Mouse (Mus musculus): ENCODE results near the gene Slc27a5.

Gene Slc27a5

DNA sequence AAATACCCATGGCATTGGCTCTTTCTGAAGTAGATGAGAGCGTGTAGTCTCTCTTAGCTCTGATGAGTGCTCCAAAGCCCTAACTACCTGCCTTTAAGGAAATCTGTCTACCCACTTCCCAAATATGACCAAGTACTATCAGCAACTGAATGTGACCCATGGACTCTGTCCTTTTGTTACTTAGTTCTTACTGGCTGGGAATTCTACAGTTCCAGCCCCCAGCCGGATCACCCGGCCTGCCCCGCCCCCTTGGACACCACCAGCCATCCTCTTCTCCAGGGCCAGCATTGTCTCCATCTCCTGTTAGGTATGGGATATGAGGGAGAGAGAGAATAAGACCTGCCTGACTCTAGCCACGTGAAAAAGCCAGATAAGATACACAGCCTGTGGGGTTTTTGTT lies at the start of gene Slc27a5:
Gene Slc27a5 (minus strand): TSS at position 140 of the 400 bp plus-strand sequence.
- no peak for DNase-seq (ENCODE audit: low spot score)

DNA sequence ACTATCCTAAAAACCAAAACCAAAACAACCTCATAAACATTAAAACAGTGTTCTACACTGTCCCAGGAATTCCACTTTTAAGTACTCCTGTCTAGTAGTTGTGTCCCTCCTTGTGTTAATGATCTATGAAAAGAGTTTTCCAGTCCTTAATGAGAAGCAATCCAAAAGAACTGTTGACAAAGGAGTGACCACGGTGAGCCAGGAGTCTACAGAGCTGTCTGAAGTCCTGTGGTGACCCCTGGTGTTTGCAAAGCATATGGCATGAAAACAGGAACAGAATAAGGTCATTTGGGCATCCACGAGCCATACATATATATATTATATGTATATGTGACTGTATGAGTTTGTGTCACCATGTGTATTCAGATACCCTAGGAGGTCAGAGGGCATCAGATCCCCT lies 48.1 kb upstream of the Slc27a5 start:
- DNase-seq (ENCODE audit: low spot score): no peak

DNA sequence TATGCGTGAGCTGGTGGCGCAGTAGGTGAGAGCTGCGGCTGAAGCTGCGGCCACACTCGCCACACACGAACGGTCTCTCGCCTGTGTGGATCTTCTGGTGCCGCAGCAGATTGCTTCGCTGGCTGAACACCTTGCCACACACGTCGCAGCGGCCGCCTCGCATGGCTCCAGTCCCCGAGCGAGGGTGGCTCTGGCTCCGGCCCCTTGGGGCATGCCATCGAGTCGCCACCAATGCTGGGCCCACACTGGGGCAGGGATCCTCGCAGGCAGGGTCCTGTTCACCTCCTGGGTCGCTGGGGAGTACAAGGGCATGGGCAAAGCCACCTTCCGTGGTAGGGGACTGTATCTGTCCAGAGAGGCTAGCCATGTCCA lies 46.2 kb upstream of the Slc27a5 start:
- no peak for DNase-seq (ENCODE audit: low spot score)

DNA sequence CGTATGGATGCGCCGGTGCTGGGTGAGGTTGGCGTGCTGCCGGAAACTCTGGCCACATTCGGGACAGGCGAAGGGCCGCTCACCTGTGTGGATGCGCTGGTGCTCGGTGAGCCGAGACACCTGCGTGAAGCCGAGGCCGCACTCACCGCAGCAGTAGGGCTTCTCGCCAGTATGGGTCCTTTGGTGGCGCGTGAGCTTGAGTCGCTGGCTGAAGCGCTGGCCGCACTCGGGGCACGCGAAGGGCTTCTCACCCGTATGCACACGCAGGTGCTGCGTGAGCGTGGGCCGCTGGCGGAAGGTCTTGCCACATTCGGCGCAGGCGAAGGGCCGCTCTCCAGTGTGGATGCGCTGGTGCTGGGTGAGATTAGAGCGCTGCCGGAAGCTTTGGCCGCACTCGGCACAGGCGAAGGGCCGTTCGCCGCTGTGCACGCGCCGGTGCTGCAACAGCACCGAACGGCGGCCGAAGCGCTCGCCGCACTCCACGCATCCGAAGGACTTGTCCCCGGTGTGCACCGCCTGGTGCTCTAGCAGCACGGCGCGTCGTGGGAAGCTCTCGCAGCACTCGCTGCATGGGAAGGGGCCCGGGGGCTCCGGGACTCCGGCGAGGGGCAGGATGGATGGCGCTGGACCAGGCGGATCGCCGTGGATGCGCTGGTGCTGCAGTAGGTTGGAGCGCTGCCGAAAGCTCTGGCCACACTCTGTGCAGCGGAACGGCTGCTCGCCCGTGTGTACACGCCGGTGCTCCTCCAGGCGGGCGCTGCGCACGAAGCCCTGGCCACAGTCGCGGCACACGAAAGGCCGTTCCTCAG lies 45.7 kb upstream of the Slc27a5 start:
- DNase-seq (ENCODE audit: low spot score): no peak

DNA sequence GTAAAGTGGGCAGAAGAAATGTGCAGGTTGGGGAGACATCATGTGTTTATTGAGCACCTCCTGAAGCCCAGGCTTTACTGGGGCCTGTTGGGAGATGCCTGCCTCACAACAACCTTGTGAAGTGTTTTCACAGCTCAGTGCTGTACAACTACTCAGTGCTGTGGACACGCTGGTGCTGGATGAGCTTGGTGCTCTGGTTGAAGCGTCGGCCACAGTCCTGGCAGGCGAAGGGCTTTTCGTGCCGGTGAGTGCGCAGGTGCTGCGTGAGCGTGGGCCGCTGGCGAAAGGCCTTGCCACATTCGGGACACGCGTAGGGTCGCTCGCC lies 45.1 kb upstream of the Slc27a5 start:
- no peak for DNase-seq (ENCODE audit: low spot score)

DNA sequence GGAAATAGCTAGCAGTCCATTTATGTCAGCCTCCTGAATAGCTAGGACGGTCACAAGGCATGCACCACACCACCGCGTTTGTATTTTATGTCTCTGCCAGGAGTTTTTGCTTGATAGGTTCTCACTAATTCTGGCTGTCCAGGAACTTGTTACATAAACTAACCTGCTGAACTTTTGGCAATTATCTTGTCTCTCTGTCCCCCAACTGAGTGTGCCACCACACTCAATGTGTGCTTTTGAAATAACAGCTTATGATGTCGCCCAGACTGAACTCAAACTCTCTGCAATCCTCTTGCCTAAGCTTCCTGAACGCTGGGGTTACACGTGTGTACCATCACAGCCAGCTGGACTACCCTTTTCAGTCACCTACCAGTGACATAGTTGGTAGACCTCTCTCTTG lies 44.5 kb upstream of the Slc27a5 start:
- no peak for DNase-seq (ENCODE audit: low spot score)

DNA sequence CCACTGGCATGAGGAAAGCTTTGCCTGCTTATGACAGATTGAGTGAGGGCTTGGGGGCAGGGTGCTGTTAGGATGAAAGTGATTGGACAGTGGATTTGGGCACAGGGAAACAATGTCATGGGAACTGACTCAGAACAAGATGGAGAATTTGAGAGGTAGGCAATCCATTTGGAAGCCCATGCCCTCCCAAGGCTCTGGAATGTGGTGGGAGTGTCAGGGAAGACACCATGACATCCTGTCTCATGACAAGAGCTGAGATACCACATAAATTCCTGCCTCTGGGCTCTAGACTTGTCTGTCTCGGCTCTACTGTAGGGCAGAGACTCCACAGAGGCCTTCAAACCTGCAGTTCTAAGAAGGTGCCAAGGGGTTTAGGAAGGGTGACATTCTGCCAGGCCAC lies 43.3 kb upstream of the Slc27a5 start:
- no peak for DNase-seq (ENCODE audit: low spot score)

DNA sequence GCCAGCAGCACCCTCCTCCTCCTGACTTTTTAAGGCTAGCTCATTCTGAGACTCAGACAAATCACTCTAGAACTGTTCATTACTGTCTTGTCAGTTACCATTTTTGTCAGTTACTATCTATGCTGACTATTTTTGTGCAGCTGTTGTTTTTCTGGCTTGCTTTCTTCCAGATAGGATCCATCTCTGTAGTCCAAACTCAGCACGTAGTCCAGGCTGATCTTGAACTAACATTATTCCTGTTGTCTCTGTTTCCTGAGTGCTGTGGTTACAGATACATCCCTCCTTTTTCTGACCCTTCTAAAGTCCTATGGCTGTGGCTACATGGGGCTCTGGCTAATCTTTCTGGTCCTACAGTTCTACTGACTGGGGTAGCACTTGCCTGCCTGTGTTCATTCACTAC lies 41.2 kb upstream of the Slc27a5 start:
- no peak for DNase-seq (ENCODE audit: low spot score)

DNA sequence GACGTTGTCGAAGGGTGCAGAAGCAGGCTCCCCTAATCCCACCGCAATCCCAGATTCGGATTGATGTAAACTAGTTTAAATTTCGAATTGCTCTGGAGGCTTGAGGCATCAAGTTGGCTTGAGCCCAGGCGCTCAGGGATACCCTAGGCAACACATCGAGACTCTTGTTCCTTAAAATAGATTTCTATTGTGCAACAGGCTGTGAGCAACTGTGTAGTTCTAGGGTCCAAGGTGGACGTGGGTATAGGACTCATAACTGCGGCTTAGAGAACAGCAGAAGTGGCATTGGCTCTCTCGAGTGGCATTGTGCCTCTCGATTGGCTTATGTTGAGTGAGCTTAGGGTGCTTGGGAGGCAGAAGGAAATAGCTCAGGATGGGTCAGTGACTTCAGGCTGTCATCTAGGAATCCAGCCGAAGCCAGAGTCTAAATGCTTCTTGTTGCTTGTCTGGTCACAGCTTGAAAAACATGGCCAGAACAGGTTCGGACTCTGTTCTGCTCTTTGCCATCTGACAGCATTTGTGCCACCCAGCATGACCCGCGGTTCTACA lies 40.7 kb upstream of the Slc27a5 start:
- DNase-seq (ENCODE audit: low spot score): no peak

DNA sequence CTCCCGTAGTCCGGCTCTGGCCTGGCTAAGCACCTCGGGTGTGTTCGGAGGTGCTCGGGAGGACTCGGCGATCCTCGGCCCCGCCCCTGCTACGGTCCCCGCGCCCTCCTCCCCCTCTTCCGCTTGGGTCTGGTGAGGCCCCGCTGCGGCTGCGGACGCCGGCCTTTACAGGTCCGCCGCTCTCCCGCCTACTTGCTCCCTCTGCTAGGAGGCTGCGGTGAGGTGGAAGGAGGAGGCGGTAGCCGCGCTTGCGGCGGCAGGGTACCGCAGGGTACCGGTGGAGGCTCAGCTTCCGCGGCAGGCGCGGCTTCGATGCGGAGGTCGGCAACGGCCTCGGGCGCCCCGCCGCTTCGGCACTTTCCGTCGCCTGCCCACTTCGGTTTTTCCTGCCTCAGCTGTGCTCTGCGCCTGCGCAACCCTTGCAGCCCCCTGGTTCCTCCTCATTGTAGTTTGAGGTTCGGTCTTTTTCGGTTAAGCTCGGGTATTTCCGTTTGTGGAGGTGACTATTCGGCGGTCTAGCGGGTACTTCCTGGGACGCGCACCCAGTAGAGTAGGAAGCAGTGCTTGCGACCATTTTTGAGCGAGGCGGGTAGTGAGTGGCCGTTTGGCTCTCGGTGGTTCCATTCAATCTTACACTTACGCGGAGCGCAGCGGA lies 40.0 kb upstream of the Slc27a5 start, which contains the start of gene Ube2m:
Gene Ube2m (minus strand): TSS at position 375 of the 655 bp plus-strand sequence.
- DNase-seq (ENCODE audit: low spot score): peak; percentile 98

DNA sequence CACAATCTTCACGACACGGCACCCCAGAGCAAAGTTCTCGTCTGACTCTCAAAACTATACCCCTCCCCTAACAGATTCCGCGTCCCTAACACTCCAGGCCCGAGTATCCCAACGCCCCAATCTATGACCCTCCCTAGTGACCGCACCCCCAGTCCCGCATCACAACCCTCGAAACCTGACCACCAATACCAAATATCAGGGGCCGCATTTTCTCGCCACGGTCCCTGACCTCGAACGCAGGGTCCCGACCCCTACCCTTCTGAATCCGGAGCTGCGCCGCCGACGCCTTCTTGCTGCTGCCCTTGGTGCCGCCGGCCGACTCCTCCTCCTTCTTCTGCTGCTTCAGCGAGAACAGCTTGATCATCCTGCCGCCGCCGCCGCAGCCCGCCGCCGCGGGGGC lies 39.4 kb upstream of the Slc27a5 start:
- DNase-seq (ENCODE audit: low spot score): peak; percentile 45

DNA sequence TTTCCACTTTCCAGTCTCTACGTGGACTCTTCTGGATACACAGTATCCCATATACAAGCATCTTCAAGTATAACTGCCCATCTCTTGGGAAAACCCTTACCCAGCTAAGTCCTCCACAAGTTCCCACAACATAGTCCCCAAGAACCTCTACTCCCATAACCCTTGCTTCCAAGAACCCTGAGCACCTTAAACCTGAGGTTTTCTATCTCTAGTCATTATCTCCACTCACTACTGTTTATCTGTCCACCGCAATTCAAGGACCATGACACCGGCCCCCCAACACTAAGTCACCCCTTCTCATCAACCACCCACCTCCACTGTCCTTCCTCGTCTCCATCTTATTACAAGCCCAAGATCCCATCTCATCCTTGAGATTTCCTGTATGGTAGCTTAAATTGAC lies 38.8 kb upstream of the Slc27a5 start:
- DNase-seq (ENCODE audit: low spot score): no peak

DNA sequence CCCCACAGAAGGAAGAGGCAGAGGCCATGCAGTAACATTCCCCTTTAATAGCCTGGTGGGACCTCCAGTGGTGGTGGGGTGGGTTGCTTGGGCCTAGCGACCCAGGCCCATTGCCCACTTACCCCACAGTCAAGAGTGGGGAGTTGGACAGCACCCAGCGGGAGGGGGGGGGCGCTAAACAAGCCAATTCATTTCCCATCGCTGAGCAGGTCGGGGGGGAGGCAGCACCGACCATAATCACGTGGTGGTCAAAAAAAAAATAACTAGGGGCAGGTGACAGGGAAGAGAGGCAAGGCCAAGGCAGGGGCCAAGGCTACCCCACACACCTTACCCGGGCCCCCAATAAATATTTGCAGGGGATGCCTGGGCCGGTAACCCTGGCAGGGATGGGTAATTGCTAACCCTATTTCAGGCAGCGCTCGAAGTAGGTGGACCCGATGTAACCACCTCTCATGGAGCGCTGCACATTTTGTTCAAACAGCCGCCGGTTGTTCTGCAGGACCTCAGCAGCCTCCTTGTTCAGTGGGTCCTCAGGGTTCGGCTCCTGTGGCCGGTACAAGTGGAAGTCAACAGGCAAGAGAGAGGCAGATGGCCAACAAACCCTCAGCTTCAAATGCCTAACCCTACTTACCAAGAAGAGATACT lies 37.3 kb upstream of the Slc27a5 start:
- no peak for DNase-seq (ENCODE audit: low spot score)

DNA sequence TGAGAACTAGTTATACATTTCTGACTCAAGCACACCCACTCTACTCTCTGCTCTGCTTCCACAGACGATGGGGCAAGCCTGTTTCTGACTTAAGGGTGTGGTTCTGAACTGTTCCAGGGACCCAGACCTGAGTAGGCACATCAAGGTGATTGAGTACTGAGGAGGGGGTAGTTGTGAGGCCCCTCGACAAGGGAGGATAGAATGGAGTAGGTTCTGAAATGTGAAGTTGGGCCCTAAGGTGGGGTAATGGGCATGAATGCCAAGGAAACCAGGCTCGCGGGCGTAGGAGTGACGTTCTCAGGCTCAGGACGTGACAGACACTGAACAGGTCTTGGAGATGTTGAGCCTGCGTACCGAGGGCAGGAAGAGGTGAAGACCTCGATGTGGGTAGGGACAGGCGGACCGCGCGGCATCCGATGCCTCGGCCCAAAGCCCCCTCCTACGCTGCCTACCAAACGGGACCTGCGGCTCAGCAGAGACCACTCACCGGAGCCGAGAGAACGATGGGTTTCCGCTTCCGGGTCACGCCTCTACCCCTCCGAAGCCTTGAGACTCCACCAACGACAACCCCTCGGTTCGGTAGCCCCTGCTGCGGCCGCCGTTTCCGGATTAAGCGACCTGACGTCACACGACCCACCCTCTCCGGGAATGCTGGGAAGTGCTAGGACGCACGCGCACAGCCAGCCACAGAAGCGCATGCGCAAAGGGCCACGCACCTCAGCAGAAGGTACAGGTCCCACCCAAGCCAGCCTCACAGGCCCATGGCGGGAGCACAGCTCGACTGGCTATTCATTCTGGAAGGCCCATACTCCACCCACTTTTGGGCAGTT lies 36.4 kb upstream of the Slc27a5 start, which contains the start of gene Chmp2a:
Gene Chmp2a (minus strand): TSS at position 660 of the 830 bp plus-strand sequence.
- peak; percentile 97 for DNase-seq (ENCODE audit: low spot score)

DNA sequence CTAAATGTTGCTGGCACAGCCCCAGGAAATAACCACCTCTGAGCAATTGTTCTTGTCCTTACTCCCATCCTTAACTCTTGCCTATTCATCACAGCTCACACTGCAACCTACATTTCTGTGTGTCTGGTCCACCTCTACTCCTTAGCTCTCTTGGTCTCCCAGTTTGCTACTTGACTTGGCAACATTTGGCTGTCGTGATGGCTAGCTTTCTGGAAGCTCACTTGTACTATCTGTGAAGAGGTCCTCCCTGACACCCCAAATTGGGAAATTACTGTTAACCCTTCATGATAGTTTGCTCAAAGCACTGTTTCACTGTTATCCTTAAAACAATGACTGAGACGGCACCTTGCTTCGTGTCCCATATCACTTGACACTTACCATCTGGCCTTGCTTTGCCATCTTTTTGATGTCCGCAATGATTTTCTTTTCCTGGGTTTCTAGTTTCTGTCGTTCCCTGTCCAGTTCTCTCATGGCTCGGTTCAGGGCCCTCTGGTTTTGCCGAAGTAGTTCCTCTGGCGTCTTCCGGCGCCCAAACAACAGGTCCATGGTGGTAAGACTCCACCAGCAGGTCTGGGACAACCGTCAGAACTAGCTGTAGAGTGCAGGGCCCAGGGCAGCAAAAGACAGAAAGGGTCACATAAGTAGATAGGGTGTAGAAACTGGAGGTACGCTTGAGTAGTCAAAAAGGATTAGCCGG lies 35.6 kb upstream of the Slc27a5 start:
- no peak for DNase-seq (ENCODE audit: low spot score)

DNA sequence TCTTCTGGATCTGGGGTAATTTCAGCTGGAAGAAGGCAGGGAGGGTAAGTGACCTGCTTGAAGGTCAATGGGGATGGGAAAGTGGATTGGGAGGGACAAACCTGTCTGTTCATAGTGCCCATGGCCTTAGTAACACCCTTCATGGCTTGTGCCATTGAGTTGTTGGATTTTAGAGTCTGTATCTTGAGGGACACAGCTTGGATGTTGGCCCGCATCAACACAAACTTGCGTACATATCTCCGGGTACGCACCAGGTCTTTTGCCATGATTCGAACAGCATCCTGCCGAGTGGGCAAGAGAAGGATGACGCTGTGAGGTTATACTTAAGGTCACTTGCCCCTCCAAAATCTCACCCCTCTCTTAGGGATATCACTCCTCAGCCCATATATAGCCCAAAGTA lies 34.5 kb upstream of the Slc27a5 start:
- no peak for DNase-seq (ENCODE audit: low spot score)

DNA sequence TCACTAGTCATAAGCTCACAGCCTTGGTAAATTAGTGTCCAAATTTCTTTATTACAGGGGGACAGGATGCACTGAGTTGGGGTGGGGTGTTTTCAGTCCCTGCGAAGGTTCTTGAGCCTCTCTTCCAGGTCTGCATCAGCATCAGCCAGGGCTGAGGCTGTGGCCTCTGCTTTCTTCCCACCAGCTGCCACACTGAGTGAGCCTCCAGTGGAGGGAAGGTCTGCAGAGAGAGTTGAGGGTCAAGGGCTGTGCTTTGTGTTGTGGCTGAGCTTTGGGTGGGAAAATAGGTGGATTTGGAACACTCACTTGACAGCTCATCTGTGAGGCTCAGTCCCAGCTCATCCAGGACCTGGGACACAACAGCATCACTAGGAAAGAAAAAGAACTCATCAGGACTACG lies 34.0 kb upstream of the Slc27a5 start:
- DNase-seq (ENCODE audit: low spot score): no peak

DNA sequence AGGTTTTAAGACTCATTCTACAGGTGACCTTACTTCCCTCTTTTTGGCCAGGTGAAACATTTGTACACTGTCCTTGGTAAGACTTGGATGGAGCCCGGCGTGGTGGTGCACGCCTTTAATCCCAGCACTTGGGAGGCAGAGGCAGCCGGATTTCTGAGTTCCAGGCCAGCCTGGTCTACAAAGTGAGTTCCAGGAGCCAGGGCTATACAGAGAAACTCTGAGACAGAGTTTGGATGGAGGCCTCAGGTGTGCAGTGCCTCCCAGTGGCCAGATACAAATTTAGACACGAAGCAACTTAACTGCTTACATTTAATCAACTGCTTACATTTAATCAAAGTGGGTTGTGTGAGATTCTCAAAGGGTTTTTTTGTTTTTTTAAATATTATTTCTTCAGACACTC lies 33.1 kb upstream of the Slc27a5 start:
- DNase-seq (ENCODE audit: low spot score): no peak

DNA sequence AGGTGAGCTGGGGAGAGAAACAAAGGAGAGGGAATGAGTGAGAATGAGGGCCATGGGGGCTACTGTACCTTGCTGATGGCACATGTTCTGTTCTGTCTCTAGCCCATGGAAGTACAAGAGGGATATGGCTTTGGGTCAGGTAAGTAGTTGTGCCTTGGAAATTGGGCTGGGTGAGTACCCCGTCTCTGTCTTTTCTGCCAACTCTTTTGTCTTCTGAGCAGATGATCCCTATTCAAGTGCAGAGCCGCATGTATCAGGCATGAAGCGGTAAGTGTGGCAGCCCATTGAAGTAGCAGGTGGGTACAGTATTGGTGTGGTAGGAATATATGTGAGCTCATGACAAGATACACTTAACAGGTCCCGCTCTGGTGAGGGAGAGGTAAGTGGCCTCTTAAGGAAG lies 31.0 kb upstream of the Slc27a5 start:
- DNase-seq (ENCODE audit: low spot score): no peak

DNA sequence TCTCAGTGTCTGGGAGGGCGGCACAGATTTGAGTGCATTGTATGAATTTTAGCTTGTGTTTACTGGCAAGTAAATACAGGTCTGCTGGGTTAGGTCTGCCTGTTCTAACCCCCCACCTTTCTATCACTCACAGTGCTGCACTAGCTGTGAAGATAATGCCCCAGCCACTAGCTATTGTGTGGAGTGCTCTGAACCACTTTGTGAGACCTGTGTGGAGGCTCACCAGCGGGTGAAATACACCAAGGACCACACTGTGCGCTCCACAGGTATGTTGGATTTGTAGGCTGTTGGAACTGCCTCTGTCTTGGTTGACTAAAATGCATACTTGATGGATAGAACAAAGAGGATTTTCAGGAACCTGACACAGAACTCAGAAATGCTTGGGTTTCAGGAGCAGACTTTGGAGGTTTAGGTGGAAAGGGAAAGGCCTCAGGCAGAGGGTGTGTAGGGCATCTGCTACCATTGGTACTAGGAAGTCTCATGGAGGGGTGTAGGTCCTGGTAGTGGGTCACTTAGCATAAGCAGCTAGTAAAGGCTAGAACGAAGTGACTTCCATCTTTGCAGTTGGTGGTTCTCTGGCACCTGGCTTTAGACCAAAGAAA lies 27.6 kb upstream of the Slc27a5 start:
- no peak for DNase-seq (ENCODE audit: low spot score)

DNA sequence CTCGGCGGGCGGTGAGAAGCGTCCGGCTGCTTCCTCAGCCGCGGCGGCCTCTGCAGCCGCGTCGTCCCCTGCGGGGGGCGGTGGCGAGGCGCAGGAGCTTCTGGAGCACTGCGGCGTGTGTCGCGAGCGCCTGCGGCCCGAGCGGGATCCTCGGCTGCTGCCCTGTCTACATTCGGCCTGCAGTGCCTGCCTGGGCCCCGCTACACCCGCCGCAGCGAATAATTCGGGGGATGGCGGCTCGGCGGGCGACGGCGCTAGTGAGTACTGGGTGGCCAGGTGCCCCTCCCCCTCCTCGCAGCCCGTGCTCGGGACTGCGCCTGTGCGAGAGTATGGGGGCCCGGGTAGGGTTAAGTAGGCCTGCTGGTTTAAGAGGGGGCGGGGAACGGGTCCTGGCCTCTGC lies 26.8 kb upstream of the Slc27a5 start:
- peak; percentile 72 for DNase-seq (ENCODE audit: low spot score)
